Mouse (Mus musculus) kidney, postnatal 36 days (tissue): ENCODE results near the gene Adk.

ENCODE experiments used
- DNase-seq, 2 experiments: peaks; one replicate each; pipeline ENCODE4 v3.0.0; 2021 to 2022; ENCODE audit warnings: mixed read lengths in 2 of 2

Adk gene

GRCm38 (mm10) chr14:21489116-21489485 lies 436.7 kb downstream of the Adk start:
- no peak for DNase-seq

- DNase-seq, result no peak
These were observed 437.8 kb downstream of the Adk start for GRCm38 (mm10) chr14:21490141-21490540.
